11 mouse cellular contexts compared by ENCODE assay signal in genomic region chr15:12232429-12232828, GRCm38 (mm10). TPM values are rescaled to one million over a fixed set of nuclear protein-coding genes. Genes with fewer than 3 reads are reported as not detected.
DNase-seq lines count a peak whose midpoint lies in the region; ATAC-seq lines count a peak whose summit lies in the region.
"Had no signal": no experiment of that assay in that cellular context is flagged by ENCODE, and none has a peak within 500 bp of the region (broad histone marks: within the 10 kb centered on the region; RNA-seq: fewer than 3 reads in every experiment).

No protein-coding gene starts in this region.

- no peak for ATAC-seq in heart, embryonic 12.5 days (ENCODE audit: insufficient number of reproducible peaks, low FRiP score)
- peak; percentile 43; the same call in 1 of the 2 replicates for ATAC-seq in liver, embryonic 12.5 days
- ATAC-seq in liver, embryonic 15.5 days (ENCODE audit: insufficient read depth), result peak; percentile 56
- ATAC-seq in stomach, embryonic 15.5 days (ENCODE audit: insufficient read depth, low FRiP score, low read depth), result peak; percentile 71
- ATAC-seq in forebrain, embryonic 12.5 days (ENCODE audit: low FRiP score), result no peak
- ATAC-seq: forebrain, embryonic 15.5 days had no signal

- H3K9me3 ChIP-seq in heart, embryonic 12.5 days (replicated peaks), result no peaks in the 10 kb centered on the region
- H3K9me3 ChIP-seq in liver, embryonic 12.5 days (replicated peaks), result no peaks in the 10 kb centered on the region
- no peaks in the 10 kb centered on the region for H3K9me3 ChIP-seq in liver, embryonic 15.5 days (replicated peaks)
- H3K9me3 ChIP-seq in stomach, embryonic 15.5 days, result no peaks in the 10 kb centered on the region
- H3K9me3 ChIP-seq in forebrain, embryonic 12.5 days, result no peaks in the 10 kb centered on the region
- H3K9me3 ChIP-seq: forebrain, embryonic 15.5 days; limb, embryonic 13.5 days had no signal

- peaks cover 52% of the 10 kb centered on the region for H3K4me1 ChIP-seq in heart, embryonic 12.5 days (replicated peaks)
- peaks cover 77% of the 10 kb centered on the region for H3K4me1 ChIP-seq in liver, embryonic 12.5 days
- H3K4me1 ChIP-seq in liver, embryonic 15.5 days (replicated peaks), result peaks cover 59% of the 10 kb centered on the region
- peaks cover 20% of the 10 kb centered on the region; the same call in 1 of the 2 replicates for H3K4me1 ChIP-seq in stomach, embryonic 15.5 days
- H3K4me1 ChIP-seq in forebrain, embryonic 12.5 days, result peaks cover 15% of the 10 kb centered on the region; the same call in 1 of the 2 replicates
- H3K4me1 ChIP-seq: forebrain, embryonic 15.5 days had no signal

- no peaks in the 10 kb centered on the region for H3K27me3 ChIP-seq in heart, embryonic 12.5 days (replicated peaks)
- H3K27me3 ChIP-seq in liver, embryonic 12.5 days (replicated peaks), result no peaks in the 10 kb centered on the region
- no peaks in the 10 kb centered on the region for H3K27me3 ChIP-seq in liver, embryonic 15.5 days
- no peaks in the 10 kb centered on the region for H3K27me3 ChIP-seq in stomach, embryonic 15.5 days (replicated peaks)
- no peaks in the 10 kb centered on the region for H3K27me3 ChIP-seq in forebrain, embryonic 12.5 days
- H3K27me3 ChIP-seq: forebrain, embryonic 15.5 days; limb, embryonic 13.5 days had no signal

- H3K36me3 ChIP-seq in heart, embryonic 12.5 days, result peaks cover 47% of the 10 kb centered on the region
- peaks cover 53% of the 10 kb centered on the region for H3K36me3 ChIP-seq in liver, embryonic 12.5 days
- H3K36me3 ChIP-seq in liver, embryonic 15.5 days (replicated peaks), result peaks cover 39% of the 10 kb centered on the region
- H3K36me3 ChIP-seq in stomach, embryonic 15.5 days, result peaks cover 10% of the 10 kb centered on the region
- H3K36me3 ChIP-seq in forebrain, embryonic 12.5 days (replicated peaks), result peaks cover 30% of the 10 kb centered on the region

- H3K4me2 ChIP-seq in heart, embryonic 12.5 days, result no peak overlapping the region
- H3K4me2 ChIP-seq in liver, embryonic 12.5 days, result no peak overlapping the region
- H3K4me2 ChIP-seq in liver, embryonic 15.5 days, result no peak overlapping the region
- peak overlapping the region; percentile 13; the same call in 1 of the 2 replicates for H3K4me2 ChIP-seq in stomach, embryonic 15.5 days
- no peak overlapping the region for H3K4me2 ChIP-seq in forebrain, embryonic 12.5 days
- H3K4me2 ChIP-seq: forebrain, embryonic 15.5 days; limb, embryonic 13.5 days had no signal

- no peak for DNase-seq in heart, adult 18-20 months
- DNase-seq in liver, result no peak
- no peak for DNase-seq in adipocyte (ENCODE audit: low spot score)
- DNase-seq: cerebellum, postnatal 36 days had no signal

- no peak overlapping the region for H3K4me3 ChIP-seq in heart, embryonic 12.5 days
- no peak overlapping the region for H3K4me3 ChIP-seq in liver, embryonic 12.5 days
- H3K4me3 ChIP-seq in liver, embryonic 15.5 days (replicated peaks), result no peak overlapping the region
- H3K4me3 ChIP-seq in stomach, embryonic 15.5 days (replicated peaks), result no peak overlapping the region
- H3K4me3 ChIP-seq in forebrain, embryonic 12.5 days (replicated peaks), result no peak overlapping the region
- H3K4me3 ChIP-seq: forebrain, embryonic 15.5 days; limb, embryonic 13.5 days had no signal

- WGBS in heart, embryonic 12.5 days, result 61% methylated on average over 11 of the region's 11 CpGs
- WGBS in liver, embryonic 12.5 days (ENCODE audit: insufficient replicate concordance), result 80% methylated on average over 11 of the region's 11 CpGs
- WGBS in liver, embryonic 15.5 days (ENCODE audit: insufficient replicate concordance), result 76% methylated on average over 11 of the region's 11 CpGs
- WGBS in stomach, embryonic 15.5 days, result 42% methylated on average over 11 of the region's 11 CpGs
- 85% methylated on average over 11 of the region's 11 CpGs for WGBS in forebrain, embryonic 12.5 days

- peak overlapping the region; percentile 64 for H3K27ac ChIP-seq in heart, embryonic 12.5 days (ENCODE audit: poor library complexity, severe bottlenecking)
- H3K27ac ChIP-seq in liver, embryonic 12.5 days, result peak overlapping the region; percentile 42; the same call in 1 of the 2 replicates
- H3K27ac ChIP-seq in liver, embryonic 15.5 days (replicated peaks), result no peak overlapping the region; the same call in 1 of the 2 replicates
- H3K27ac ChIP-seq in stomach, embryonic 15.5 days, result peak overlapping the region; percentile 74
- H3K27ac ChIP-seq in forebrain, embryonic 12.5 days, result no peak overlapping the region
- H3K27ac ChIP-seq: forebrain, embryonic 15.5 days; limb, embryonic 13.5 days had no signal

- H3K9ac ChIP-seq in heart, embryonic 12.5 days, result no peak overlapping the region
- H3K9ac ChIP-seq in liver, embryonic 12.5 days, result no peak overlapping the region
- H3K9ac ChIP-seq in liver, embryonic 15.5 days, result no peak overlapping the region
- H3K9ac ChIP-seq in stomach, embryonic 15.5 days, result no peak overlapping the region
- H3K9ac ChIP-seq in forebrain, embryonic 12.5 days, result no peak overlapping the region
- H3K9ac ChIP-seq: forebrain, embryonic 15.5 days; limb, embryonic 13.5 days had no signal

RNA-seq across cellular contexts. Expression of gene Mtmr12, which starts 27.6 kb away (rescaled TPM):
- polyA plus RNA-seq in heart, embryonic 12.5 days (2016; fragmentation: Nextera tagmentation; extraction: Ambion mirVana), result 16.5 and 16.7 TPM in 2 replicates
- total RNA-seq in heart, adult 18-20 months (2021), result 10 to 100 TPM in 1 of 2 experiments, 1 to 10 TPM in 1; 9.9 to 10.7 TPM
- polyA plus RNA-seq in liver, embryonic 12.5 days (2016; fragmentation: Nextera tagmentation; extraction: Ambion mirVana), result 11.9 and 12.3 TPM in 2 replicates
- 7.2 and 8.1 TPM in 2 replicates for polyA plus RNA-seq in liver, embryonic 15.5 days (2015; fragmentation: Nextera tagmentation; extraction: Ambion mirVana)
- polyA plus RNA-seq in stomach, embryonic 15.5 days (2015; fragmentation: Nextera tagmentation; extraction: Ambion mirVana), result 14.9 and 18.8 TPM in 2 replicates
- polyA plus RNA-seq in forebrain, embryonic 12.5 days (2016; fragmentation: Nextera tagmentation; extraction: Ambion mirVana), result 15.7 and 16.3 TPM in 2 replicates

Comparison
In these comparisons a context has a peak if more than half of its experiments do, and no peak if none do; other contexts are left out.
1. H3K27ac ChIP-seq: peak in heart, embryonic 12.5 days (single experiment), liver, embryonic 12.5 days (single experiment) and stomach, embryonic 15.5 days (single experiment); none in liver, embryonic 15.5 days (single experiment) and forebrain, embryonic 12.5 days (single experiment).
2. ATAC-seq: peak in liver, embryonic 12.5 days (single experiment), liver, embryonic 15.5 days (single experiment) and stomach, embryonic 15.5 days (single experiment); none in heart, embryonic 12.5 days (single experiment) and forebrain, embryonic 12.5 days (single experiment).